Mouse (Mus musculus): ENCODE results near the gene Mdk. TPM values are rescaled to one million over a fixed set of nuclear protein-coding genes. Genes with fewer than 3 reads are reported as not detected.

The Mdk gene
- total RNA-seq, 2 experiments from 2014 or later: 16.5 to 21.5 TPM

GRCm38 (mm10) chr2:91921790-91922570, 10.1 kb downstream of the Mdk start:
- peak; percentile 81 to 86 for DNase-seq (ENCODE audit: extremely low spot score in 1 of 2, low spot score in 2 of 2)
- TF ChIP-seq CTCF (IDR thresholded peaks at IDR 0.05): peak; percentile 68
- Histone ChIP-seq H3K27ac (peak overlapping the region; percentile 92), H3K4me3 (peak overlapping the region; percentile 80)
- intact Hi-C loops (cut with DNase I): loop anchor here (5.0 to 10.0 kb wide), 3 partner anchors 207 to 270 kb away; partner anchors contain the start of genes Atg13 and Harbi1

GRCm38 (mm10) chr2:91921181-91921789, 10.8 kb downstream of the Mdk start:
- intact Hi-C loops (cut with DNase I): loop anchor here (5.0 to 10.0 kb wide), 3 partner anchors 206 to 269 kb away; partner anchors contain the start of genes Atg13 and Harbi1
- H3K27ac ChIP-seq: peak overlapping the region; percentile 92
- H3K4me3 ChIP-seq: peak overlapping the region; percentile 80
- no peak for TF ChIP-seq CTCF (IDR thresholded peaks at IDR 0.05)
- DNase-seq (ENCODE audit: extremely low spot score in 1 of 2, low spot score in 2 of 2): no peak

DNA sequence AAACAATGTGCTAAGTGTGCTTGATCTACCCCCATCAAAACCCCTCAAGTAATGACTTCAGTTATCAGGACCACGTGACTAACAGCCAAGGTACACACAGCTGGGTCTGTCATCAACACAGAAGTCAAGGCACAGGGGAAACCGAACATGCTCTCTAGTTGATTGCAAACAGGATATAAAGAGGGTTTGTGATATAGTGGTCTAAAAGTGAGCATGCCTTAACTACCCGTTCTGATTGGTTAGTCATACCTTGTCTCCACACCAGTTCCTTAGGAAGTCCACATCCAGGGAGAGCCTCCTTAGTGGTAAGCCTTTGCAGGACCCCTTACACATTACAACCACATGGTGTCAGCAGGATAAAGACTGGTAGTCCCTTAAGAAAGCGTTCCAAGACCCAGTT, 12.0 kb downstream of the Mdk start:
- TF ChIP-seq CTCF (IDR thresholded peaks at IDR 0.05): no peak
- intact Hi-C loops (cut with DNase I): loop anchor here (5.0 to 10.0 kb wide), 3 partner anchors 205 to 268 kb away; partner anchors contain the start of genes Atg13 and Harbi1
- no peak for DNase-seq (ENCODE audit: extremely low spot score in 1 of 2, low spot score in 2 of 2)
- no peak overlapping the region for H3K27ac ChIP-seq
- no peak overlapping the region for H3K4me3 ChIP-seq

- H3K4me3 ChIP-seq: no peak overlapping the region
- no peak for TF ChIP-seq CTCF (IDR thresholded peaks at IDR 0.05)
- intact Hi-C loops (cut with DNase I): no loop called here
- no peak for DNase-seq (ENCODE audit: extremely low spot score in 1 of 2, low spot score in 2 of 2)
- no peak overlapping the region for H3K27ac ChIP-seq
Observed at GRCm38 (mm10) chr2:91917096-91917495, 15.0 kb downstream of the Mdk start.

- TF ChIP-seq CTCF (IDR thresholded peaks at IDR 0.05): no peak
- no peak for DNase-seq (ENCODE audit: extremely low spot score in 1 of 2, low spot score in 2 of 2)
- Histone ChIP-seq H3K27ac (no peak overlapping the region), H3K4me3 (no peak overlapping the region)
- intact Hi-C loops (cut with DNase I): no loop called here
Observed at GRCm38 (mm10) chr2:91916346-91916977, 15.6 kb downstream of the Mdk start.

DNA sequence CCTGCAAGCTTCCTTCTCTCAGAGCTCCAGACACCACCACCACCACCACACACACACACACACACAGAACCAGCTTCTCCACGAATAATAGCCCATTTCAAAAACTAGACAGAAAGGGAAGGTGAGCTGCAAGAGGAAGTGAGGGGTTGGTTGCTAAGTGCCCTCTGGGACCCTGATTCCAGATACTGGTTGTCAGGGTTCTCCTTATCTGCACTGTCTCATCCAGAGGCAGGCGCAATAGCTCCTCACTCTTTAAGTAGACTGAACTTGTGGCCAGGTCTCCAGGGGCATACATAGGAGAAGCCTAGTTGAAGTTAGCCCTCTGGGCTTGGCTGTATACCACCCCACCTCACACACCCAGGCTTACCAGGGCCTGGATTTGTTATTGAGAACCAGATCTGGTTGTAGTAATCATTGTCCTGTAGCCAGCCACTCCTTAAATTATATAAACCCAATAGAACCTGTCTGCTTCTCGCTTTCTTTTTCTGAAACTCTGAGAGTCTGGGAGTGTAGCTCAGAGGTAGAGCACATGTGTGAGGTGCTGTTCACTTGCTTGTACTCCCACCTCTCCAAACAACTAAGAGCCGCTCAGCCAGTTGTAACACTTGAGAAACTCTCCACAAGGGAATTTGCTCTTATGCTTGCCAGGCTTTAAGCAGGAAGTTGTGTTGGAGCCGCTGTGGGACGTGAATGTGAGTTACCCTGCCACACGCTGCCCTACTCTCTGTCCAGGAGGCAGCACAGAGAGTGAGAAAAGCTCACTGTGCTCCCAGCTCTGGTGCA, 18.6 kb downstream of the Mdk start:
- TF ChIP-seq CTCF (IDR thresholded peaks at IDR 0.05): no peak
- Histone ChIP-seq H3K27ac (no peak overlapping the region), H3K4me3 (no peak overlapping the region)
- no peak for DNase-seq (ENCODE audit: extremely low spot score in 1 of 2, low spot score in 2 of 2)
- intact Hi-C loops (cut with DNase I): no loop called here

- TF ChIP-seq CTCF (IDR thresholded peaks at IDR 0.05): no peak
- H3K4me3 ChIP-seq: no peak overlapping the region
- intact Hi-C loops (cut with DNase I): no loop called here
- H3K27ac ChIP-seq: no peak overlapping the region
- no peak for DNase-seq (ENCODE audit: extremely low spot score in 1 of 2, low spot score in 2 of 2)
Observed at GRCm38 (mm10) chr2:91912616-91913015, 19.5 kb downstream of the Mdk start.

- no peak overlapping the region for H3K27ac ChIP-seq
- no peak overlapping the region for H3K4me3 ChIP-seq
- TF ChIP-seq CTCF (IDR thresholded peaks at IDR 0.05): no peak
- intact Hi-C loops (cut with DNase I): no loop called here
- no peak for DNase-seq (ENCODE audit: extremely low spot score in 1 of 2, low spot score in 2 of 2)
Observed at GRCm38 (mm10) chr2:91906141-91906540, 26.0 kb downstream of the Mdk start.

GRCm38 (mm10) chr2:91904618-91905307, 27.3 kb downstream of the Mdk start:
- no peak overlapping the region for H3K4me3 ChIP-seq
- H3K27ac ChIP-seq: peak overlapping the region; percentile 83
- intact Hi-C loops (cut with DNase I): no loop called here
- DNase-seq (ENCODE audit: extremely low spot score in 1 of 2, low spot score in 2 of 2): peak in 1 of 2 experiments; percentile 44
- no peak for TF ChIP-seq CTCF (IDR thresholded peaks at IDR 0.05)

DNA sequence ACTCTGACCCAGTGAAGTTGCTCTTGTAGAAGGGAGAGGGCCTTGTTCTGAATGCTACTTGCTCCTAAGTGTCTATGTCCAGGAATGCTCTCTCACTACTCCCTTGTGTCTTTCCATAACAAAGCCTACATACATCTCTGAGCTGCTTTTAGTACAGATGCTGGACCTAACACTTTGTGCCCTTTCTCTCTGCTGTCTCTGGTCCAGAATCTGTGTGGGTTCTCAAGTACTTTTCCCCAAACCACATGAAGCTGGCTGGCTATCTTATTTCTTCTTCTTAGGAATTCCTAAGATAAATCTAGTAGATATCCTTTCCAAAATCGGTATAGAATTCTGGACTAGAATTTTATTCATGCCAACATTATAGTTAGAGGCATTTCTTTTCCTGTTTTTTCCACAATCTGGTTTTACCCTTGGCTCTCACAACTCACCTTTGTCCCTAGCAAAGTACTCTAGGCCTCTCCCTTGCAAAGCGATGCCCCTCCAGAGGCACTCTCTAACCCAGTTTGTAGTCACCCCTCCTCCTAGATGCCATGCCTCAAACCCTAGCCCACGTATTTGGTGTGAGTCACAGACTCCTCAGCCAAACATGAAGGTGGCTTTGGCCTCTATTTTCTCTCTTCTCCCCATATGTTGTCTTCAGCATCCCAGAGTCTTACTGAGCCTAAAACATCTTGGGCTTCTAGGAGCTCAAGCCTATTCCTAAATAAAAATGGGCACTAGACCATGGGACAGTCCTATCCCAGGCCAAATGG, 28.7 kb downstream of the Mdk start:
- peak overlapping the region; percentile 83 for H3K27ac ChIP-seq
- intact Hi-C loops (cut with DNase I): no loop called here
- TF ChIP-seq CTCF (IDR thresholded peaks at IDR 0.05): no peak
- H3K4me3 ChIP-seq: no peak overlapping the region
- DNase-seq (ENCODE audit: extremely low spot score in 1 of 2, low spot score in 2 of 2): peak in 1 of 2 experiments; percentile 40

All from left cerebral cortex, adult 2 months (tissue).